Mouse (Mus musculus) E14TG2a.4 (cell line): Measurements from ENCODE around the gene Snapc3.

Experiments used
- CTCF ChIP-seq: conservative IDR thresholded peaks from 2 replicates; pipeline ENCODE4 v1.5.1; 2014; ENCODE audit warnings: low read length
- POU5F1 ChIP-seq: IDR thresholded peaks from 2 replicates; pipeline ENCODE4 v1.6.1; 2014; ENCODE audit warnings: low read length, borderline replicate concordance

DNA sequence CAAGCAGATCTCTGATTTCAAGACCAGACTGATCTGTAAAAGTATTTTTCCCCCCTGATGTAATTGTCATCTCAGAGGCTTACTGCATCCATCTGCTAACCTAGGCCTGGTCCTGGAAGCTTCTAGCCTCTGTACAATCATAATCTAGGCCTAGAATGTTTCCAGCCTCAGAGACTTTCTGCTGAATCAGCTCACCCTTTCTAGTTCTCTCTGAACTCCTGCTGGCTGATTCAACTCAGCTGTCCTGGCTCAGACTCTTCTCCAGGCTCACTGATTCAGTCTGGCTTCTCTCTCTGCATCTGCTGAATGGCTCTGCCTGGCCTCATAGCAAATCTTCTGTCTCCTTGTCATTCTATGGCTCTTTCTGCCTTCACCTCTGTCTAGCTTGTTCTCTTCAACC is 20.6 kb downstream of the Snapc3 start:
- TF ChIP-seq CTCF (no peak), POU5F1 (no peak)
